Mouse (Mus musculus): ENCODE data around the gene Prdx3. TPM values are rescaled to one million over a fixed set of nuclear protein-coding genes. Genes with fewer than 3 reads are reported as not detected.
"Not testable (repeated sequence)": the region's sequence is repeated elsewhere in the genome, so short reads cannot be mapped to it uniquely, and the experiment has no call there.

Prdx3 gene
- total RNA-seq, 2 experiments from 2014 or later = 136 to 154 TPM

DNA sequence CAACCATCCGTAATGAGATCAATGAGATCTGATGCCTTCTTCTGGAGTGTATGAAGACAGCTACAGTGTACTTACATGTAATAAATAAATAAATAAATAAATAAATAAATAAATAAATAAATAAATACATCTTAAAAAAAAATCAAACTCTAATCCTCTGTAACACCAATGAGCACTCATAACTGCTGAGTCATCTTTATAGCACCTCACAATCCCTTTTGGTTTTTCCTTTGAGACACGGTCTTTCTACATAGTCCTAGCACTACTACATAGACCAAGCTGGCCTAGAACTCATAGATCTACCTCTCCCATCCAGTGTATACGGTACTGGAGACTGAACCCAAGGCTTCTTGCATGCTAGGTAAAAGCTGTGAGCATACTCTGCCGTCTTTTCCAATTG is 8.2 kb downstream of the Prdx3 start:
- not testable (repeated sequence) for DNase-seq

- peak; percentile 82 for DNase-seq
Measured at GRCm38 (mm10) chr19:60860868-60861700, 13.3 kb downstream of the Prdx3 start, which contains the start of gene Sfxn4. Gene Sfxn4, minus strand, starts transcription at chr19:60861479.

GRCm38 (mm10) chr19:60845731-60846130 is 28.6 kb downstream of the Prdx3 start:
- DNase-seq = no peak

DNA sequence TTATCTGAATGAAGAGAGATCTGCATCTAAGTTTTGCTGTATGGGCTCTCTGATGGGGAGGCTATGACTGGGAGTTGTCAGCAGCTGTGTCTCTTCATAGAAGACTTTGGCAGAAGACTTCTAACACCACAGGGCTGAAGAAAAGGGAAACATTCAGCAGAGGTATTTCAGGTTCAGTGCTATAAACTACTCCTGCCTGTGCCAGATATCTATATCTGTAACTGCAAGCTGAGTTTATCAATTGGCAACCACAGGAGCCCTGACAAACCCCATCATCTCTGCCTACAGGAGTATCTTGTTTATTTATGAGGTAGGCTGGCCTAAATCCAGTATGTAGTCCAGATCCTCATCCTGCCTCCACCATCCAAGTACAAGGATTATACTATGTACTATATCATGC is 31.0 kb downstream of the Prdx3 start:
- DNase-seq = no peak

DNA sequence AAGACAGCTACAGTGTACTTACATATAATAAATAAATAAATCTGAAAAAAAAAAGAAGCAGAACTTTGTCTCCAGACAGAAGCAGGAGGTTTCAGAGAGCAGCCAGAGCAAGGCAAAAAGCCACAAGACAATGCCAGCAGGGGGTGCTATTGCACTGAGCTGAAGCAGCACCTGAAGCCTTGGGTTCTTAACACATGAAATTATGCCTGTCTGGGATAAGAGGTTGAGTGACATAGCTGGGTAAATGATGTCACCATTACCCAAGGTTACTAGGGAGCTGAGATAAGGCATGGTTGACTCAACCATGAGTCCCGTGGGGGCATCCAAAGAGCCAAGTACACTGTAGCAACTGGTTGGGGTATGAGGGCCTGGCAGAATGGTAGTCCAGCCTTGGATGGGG is 36.6 kb downstream of the Prdx3 start:
- peak; percentile 72 for DNase-seq

- DNase-seq = no peak
Measured at GRCm38 (mm10) chr19:60818677-60819076, 55.7 kb downstream of the Prdx3 start.

Other genes with a start within 250 kb of the Prdx3 start
- gene Nanos1, start 118.6 kb downstream of the Prdx3 start, total RNA-seq (2021) = under 1 TPM; 0.38 to 0.45 TPM
- 100 to 1,000 TPM in 1 of 2 experiments, 10 to 100 TPM in 1; 96.2 to 105 TPM for gene Eif3a, start 83.9 kb downstream of the Prdx3 start, total RNA-seq (2021)
- 10 to 100 TPM; 15.2 to 20.1 TPM for gene Fam45a, start 63.0 kb downstream of the Prdx3 start, total RNA-seq (2021)
- 1 to 10 TPM; 1.9 to 2.8 TPM for gene Sfxn4, start 13.1 kb downstream of the Prdx3 start, total RNA-seq (2021)
- gene Grk5, start 15.2 kb upstream of the Prdx3 start, total RNA-seq (2021) = 1 to 10 TPM; 6.8 to 9.7 TPM

All from gastrocnemius, postnatal 10 days (tissue).